Comparison of ENCODE assay signal across 18 mouse cellular contexts in genomic region chr1:161769329-161769728, GRCm38 (mm10). TPM values are rescaled to one million over a fixed set of nuclear protein-coding genes. Genes with fewer than 3 reads are reported as not detected.
"Had no signal": no experiment of that assay in that cellular context is flagged by ENCODE, and none has a peak within 500 bp of the region (broad histone marks: within the 10 kb centered on the region; RNA-seq: fewer than 3 reads in every experiment).

No protein-coding gene starts in this region.

- H3K9ac ChIP-seq: neural tube, embryonic 13.5 days; neural tube, embryonic 15.5 days; stomach, embryonic 15.5 days had no signal

- H3K9me3 ChIP-seq: neural tube, embryonic 13.5 days; neural tube, embryonic 15.5 days; stomach, embryonic 15.5 days had no signal

- H3K4me2 ChIP-seq: neural tube, embryonic 13.5 days; neural tube, embryonic 15.5 days; stomach, embryonic 15.5 days had no signal

- H3K27me3 ChIP-seq: neural tube, embryonic 13.5 days; neural tube, embryonic 15.5 days; stomach, embryonic 15.5 days had no signal

- H3K36me3 ChIP-seq: neural tube, embryonic 13.5 days; neural tube, embryonic 15.5 days; stomach, embryonic 15.5 days had no signal

- H3K4me1 ChIP-seq: neural tube, embryonic 13.5 days; neural tube, embryonic 15.5 days; stomach, embryonic 15.5 days had no signal

- H3K27ac ChIP-seq: neural tube, embryonic 13.5 days; neural tube, embryonic 15.5 days; stomach, embryonic 15.5 days; stomach, postnatal 0 days had no signal

- H3K4me3 ChIP-seq: neural tube, embryonic 13.5 days; neural tube, embryonic 15.5 days; stomach, embryonic 15.5 days had no signal

- DNase-seq: retina, postnatal 1 day; right cerebral cortex, adult 18-20 months; right cerebral cortex, postnatal 14 days; right cerebral cortex, postnatal 25 days; right cerebral cortex, postnatal 4 days; spleen, adult 18-20 months; thymus, adult 18-20 months; thymus, adult 2 months; thymus, postnatal 14 days; thymus, postnatal 25 days; thymus, postnatal 36 days; thymus, postnatal 4 days had no signal

RNA-seq across cellular contexts. Expression of gene Fasl, which starts 19.0 kb away (rescaled TPM):
- polyA plus RNA-seq: stomach, embryonic 14.5 days; stomach, embryonic 15.5 days; stomach, embryonic 16.5 days; stomach, postnatal 0 days had no signal
